Mouse (Mus musculus): Measurements from ENCODE around the gene Nwd2. TPM values are rescaled to one million over a fixed set of nuclear protein-coding genes. Genes with fewer than 3 reads are reported as not detected.

Nwd2 gene
- polyA plus RNA-seq, 1 experiment from 2014 or later = 4.1 TPM

DNA sequence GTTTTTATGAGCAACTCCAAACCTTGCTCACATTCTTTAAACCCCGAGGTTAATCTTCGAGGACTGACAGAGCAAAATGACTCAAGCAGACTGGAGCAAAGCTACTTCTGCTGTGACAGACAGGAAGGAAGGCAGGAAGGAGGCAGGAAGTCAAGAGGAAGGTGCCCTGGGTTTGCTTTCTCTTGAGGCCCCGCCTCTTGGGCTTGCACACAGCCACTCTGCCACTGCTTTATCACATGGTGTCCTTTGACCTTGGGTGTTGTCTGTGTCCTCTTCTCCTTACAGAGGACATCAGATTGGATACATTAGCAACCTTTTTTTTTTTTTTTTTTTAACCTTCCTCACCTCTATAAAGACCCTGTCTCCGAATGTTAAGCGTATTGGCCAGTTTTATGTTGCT, 188.2 kb downstream of the Nwd2 start:
- H3K4me3 ChIP-seq = no peak overlapping the region
- ATAC-seq (replicated peaks) = no peak
- no peaks in the 10 kb centered on the region for H3K4me1 ChIP-seq
- WGBS = 92% methylated on average over 5 of the region's 5 CpGs
- no peaks in the 10 kb centered on the region for H3K27me3 ChIP-seq
- H3K36me3 ChIP-seq = no peaks in the 10 kb centered on the region
- no peak overlapping the region for H3K9ac ChIP-seq (replicated peaks)
- no peak overlapping the region for H3K27ac ChIP-seq (replicated peaks)
- H3K4me2 ChIP-seq (replicated peaks) = no peak overlapping the region
- no peaks in the 10 kb centered on the region for H3K9me3 ChIP-seq

DNA sequence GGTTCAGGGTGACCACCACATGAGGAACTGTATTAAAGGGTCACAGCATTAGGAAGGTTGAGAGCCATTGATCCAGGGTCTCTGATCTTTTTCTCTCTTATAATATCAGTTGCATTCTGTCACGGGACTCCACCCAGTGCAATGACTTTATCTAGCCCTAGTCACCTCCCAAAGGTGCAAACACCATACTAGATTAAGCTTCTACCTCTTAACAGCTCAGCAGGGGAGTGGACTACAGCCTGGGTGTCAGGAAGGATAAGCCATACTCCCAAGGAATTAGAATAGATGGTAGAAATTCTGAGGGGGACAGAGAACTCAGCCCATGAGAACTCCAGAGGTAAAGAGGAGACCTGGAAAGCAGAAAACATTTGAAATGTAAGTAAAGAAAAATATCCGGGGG, 188.9 kb downstream of the Nwd2 start:
- ATAC-seq (replicated peaks) = no peak
- no peaks in the 10 kb centered on the region for H3K4me1 ChIP-seq
- no peak overlapping the region for H3K4me2 ChIP-seq (replicated peaks)
- no peak overlapping the region for H3K4me3 ChIP-seq
- no peaks in the 10 kb centered on the region for H3K9me3 ChIP-seq
- no peaks in the 10 kb centered on the region for H3K36me3 ChIP-seq
- 92% methylated on average over 2 of the region's 2 CpGs for WGBS
- no peak overlapping the region for H3K27ac ChIP-seq (replicated peaks)
- H3K27me3 ChIP-seq = no peaks in the 10 kb centered on the region
- H3K9ac ChIP-seq (replicated peaks) = no peak overlapping the region

DNA sequence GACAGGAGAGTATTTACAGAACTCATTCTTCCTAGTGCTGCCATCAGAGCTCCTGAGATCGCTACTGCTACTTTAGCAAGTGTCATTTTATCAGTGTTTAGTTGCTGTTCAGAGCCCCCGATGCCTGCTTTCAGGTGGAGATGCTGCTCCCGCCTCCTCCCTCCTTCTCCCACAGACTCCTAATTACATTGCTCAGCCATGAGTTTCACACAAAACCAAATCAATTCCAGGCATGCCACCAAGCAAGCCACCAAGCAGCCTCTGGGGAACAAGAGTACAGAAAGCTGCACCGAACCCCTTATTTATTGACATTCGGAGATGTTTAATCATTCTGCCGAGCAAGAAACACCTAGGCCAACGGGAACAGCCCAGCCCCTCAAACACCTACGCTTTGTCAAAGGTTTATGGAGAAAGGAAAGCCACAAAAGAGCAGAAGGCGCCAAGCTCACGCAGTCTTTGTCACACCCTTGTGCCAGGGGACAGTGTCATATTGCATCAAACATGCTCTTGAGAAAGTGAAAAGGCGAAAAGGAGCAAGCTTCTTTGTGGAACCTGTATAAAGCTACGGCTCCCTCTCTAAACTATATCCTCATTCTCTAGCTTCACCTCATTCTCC, 191.0 kb downstream of the Nwd2 start:
- no peaks in the 10 kb centered on the region for H3K27me3 ChIP-seq
- H3K36me3 ChIP-seq = no peaks in the 10 kb centered on the region
- H3K27ac ChIP-seq (replicated peaks) = no peak overlapping the region
- H3K4me3 ChIP-seq = no peak overlapping the region
- H3K9ac ChIP-seq (replicated peaks) = no peak overlapping the region
- 81% methylated on average over 12 of the region's 12 CpGs for WGBS
- no peaks in the 10 kb centered on the region for H3K9me3 ChIP-seq
- H3K4me2 ChIP-seq (replicated peaks) = no peak overlapping the region
- H3K4me1 ChIP-seq = no peaks in the 10 kb centered on the region
- ATAC-seq (replicated peaks) = no peak

DNA sequence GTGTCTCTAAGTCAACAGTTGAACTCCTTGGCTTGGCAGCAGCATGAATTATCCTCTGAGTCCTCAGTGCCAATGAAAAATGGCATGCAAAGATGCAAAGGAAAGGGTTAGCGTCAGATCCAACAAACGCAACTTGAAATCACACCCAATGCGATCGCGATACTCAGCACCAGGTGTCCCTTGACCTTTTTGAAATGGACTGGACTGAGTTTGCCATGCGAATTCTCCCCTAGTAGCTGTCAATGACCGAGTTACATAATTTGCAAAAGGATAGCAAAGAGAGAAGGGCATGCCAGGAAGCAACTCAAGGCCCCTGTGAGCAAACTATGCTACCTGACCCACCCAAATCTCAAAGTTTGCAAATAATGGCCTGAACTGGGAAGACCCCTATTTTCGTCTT, 198.2 kb downstream of the Nwd2 start:
- no peak overlapping the region for H3K9ac ChIP-seq (replicated peaks)
- H3K4me3 ChIP-seq = no peak overlapping the region
- H3K4me2 ChIP-seq (replicated peaks) = no peak overlapping the region
- no peak overlapping the region for H3K27ac ChIP-seq (replicated peaks)
- no peak for ATAC-seq (replicated peaks)
- no peaks in the 10 kb centered on the region for H3K9me3 ChIP-seq
- WGBS = 90% methylated on average over 8 of the region's 8 CpGs
- no peaks in the 10 kb centered on the region for H3K4me1 ChIP-seq
- H3K36me3 ChIP-seq = no peaks in the 10 kb centered on the region
- no peaks in the 10 kb centered on the region for H3K27me3 ChIP-seq

DNA sequence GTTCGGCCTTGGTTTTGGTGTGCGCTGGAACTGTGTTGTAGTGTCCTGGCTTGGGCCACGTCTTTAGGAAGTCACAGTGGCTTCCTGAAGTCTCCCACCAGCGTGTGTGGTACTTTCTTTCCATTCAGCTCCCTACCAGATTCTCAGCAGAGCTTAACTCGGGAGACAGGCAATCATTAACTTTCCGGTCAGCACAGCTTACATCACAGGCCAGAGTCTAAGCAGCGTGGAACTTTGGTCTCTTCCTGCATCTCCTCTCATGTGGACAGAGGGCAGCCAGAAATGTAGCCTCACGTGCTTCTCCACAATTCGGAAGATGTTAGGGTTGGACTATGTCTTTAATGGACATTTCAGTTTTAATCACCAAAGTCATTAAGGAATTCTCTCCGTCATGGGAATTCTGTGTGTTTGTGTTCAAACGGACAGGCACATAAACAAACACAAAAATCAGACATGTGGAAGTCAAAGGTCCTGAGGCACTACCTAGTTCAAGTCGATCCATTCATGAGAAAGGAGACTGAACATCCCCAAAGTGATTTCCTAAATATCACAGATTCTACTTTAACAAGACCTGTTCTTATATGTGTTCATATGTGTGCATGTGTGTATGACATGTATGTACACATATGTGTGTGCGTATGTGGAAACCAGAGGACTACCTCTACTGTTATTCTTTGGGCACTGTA, 198.8 kb downstream of the Nwd2 start:
- no peaks in the 10 kb centered on the region for H3K36me3 ChIP-seq
- 91% methylated on average over 13 of the region's 13 CpGs for WGBS
- H3K27me3 ChIP-seq = no peaks in the 10 kb centered on the region
- no peak overlapping the region for H3K4me2 ChIP-seq (replicated peaks)
- H3K9me3 ChIP-seq = no peaks in the 10 kb centered on the region
- no peak for ATAC-seq (replicated peaks)
- H3K4me3 ChIP-seq = no peak overlapping the region
- no peak overlapping the region for H3K27ac ChIP-seq (replicated peaks)
- H3K9ac ChIP-seq (replicated peaks) = no peak overlapping the region
- no peaks in the 10 kb centered on the region for H3K4me1 ChIP-seq

DNA sequence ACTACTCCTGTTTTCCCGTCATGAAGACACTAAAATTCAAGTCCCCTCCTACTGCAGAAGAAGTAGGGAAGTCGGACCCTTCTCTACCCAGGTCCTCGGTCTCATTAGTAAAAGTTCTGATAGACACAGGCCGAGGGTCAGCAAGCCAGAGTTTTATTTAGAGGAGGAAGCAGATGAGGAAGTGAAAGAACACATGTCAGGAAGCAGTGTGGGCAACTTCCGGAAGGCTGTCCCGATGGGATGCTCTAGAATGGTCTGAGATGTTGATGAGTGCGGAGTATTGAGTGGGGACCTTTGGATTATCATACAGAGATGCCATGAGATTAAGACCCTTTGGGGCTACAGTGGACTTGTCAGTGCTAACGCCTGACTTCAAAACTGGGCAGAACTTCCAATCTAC, 210.0 kb downstream of the Nwd2 start:
- no peak for ATAC-seq (replicated peaks)
- Histone ChIP-seq H3K27ac (replicated peaks) (no peak overlapping the region), H3K36me3 (no peaks in the 10 kb centered on the region), H3K9ac (replicated peaks) (no peak overlapping the region), H3K27me3 (no peaks in the 10 kb centered on the region), H3K4me1 (no peaks in the 10 kb centered on the region), H3K4me2 (replicated peaks) (no peak overlapping the region), H3K4me3 (no peak overlapping the region), H3K9me3 (no peaks in the 10 kb centered on the region)
- 91% methylated on average over 8 of the region's 8 CpGs for WGBS

Other genes with a start within 250 kb of the Nwd2 start
- gene 0610040J01Rik, start 163.3 kb downstream of the Nwd2 start, polyA plus RNA-seq (2015; fragmentation: Nextera tagmentation; extraction: Ambion mirVana) = 3.9 and 4.1 TPM in 2 replicates